Mouse (Mus musculus): ENCODE measurements around the gene Mrfap1. TPM values are rescaled to one million over a fixed set of nuclear protein-coding genes. Genes with fewer than 3 reads are reported as not detected.
"Not testable (repeated sequence)": the region's sequence is repeated elsewhere in the genome, so short reads cannot be mapped to it uniquely, and the experiment has no call there.

The Mrfap1 gene
- polyA plus RNA-seq, 1 experiment from 2014 or later = 504 TPM

DNA sequence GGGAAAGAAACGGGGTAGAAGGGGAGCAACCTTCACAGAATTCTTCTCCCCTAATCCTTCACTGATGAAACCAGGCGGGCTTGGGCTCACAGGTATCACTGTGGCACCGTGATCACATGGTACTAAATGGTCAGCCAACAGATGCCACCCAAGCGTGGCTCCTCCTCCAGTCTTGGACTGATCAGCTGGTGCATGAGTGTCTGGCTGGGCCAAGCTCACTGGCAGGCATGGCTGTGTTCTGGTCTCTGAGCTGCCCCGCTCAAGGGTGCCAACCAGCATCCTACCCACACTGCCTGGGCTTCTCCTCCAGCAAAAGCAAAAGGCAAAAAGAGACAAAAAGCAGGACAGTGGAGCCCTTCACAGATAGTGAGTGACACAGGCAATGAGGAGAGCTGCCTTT lies 23.2 kb upstream of the Mrfap1 start:
- Histone ChIP-seq H3K9me3 (no peaks in the 10 kb centered on the region), H3K27me3 (no peaks in the 10 kb centered on the region), H3K4me3 (replicated peaks) (no peak overlapping the region), H3K36me3 (replicated peaks) (peaks cover 17% of the 10 kb centered on the region), H3K9ac (no peak overlapping the region), H3K27ac (no peak overlapping the region), H3K4me2 (no peak overlapping the region), H3K4me1 (no peaks in the 10 kb centered on the region)
- 83% methylated on average over 5 of the region's 5 CpGs for WGBS
- no peak for ATAC-seq (ENCODE audit: low FRiP score)

DNA sequence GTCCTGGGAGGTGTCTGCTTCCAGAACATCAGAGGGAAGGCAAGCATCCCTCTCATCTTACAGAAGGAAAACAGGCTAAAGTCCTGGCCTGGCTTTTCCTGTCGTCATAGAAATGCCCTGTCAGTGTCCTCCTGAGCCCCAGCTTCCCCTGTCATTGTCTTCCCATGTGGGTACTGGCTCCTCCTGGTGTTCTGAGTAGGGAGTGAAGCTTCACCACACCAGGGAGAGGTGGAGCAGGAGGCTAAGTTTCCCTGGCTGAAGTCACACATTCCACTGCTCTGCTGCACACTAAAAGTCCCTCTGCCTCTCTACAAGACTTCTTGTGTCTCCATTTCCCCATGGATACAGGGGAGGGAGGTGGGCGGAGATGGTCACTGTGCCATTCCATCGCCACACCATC lies 21.2 kb upstream of the Mrfap1 start:
- no peak overlapping the region for H3K4me2 ChIP-seq
- no peak for ATAC-seq (ENCODE audit: low FRiP score)
- H3K9me3 ChIP-seq = no peaks in the 10 kb centered on the region
- no peak overlapping the region for H3K4me3 ChIP-seq (replicated peaks)
- H3K36me3 ChIP-seq (replicated peaks) = peaks cover 4% of the 10 kb centered on the region; the same call in 1 of the 2 replicates
- H3K4me1 ChIP-seq = no peaks in the 10 kb centered on the region
- no peaks in the 10 kb centered on the region for H3K27me3 ChIP-seq
- WGBS = 56% methylated on average over 3 of the region's 3 CpGs
- H3K27ac ChIP-seq = no peak overlapping the region
- H3K9ac ChIP-seq = no peak overlapping the region

DNA sequence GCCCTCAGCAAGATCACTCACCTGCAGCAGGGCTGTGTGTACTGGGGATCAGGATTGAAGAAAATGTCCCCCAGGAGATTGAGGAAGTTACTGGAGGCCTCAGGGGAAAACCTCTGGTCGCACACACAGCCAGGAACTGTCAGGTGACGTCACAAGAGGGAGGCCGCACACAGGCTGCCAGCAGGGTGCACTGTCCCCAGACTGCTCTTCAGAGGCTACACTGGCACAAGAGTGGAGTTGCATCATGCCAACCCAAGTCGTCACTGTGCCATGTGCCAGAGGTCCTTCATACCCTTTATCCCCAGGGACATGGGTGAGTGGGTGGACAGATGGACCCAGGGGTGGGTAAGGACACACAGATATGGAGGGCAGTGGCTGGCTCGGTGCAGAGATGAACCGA lies 18.0 kb upstream of the Mrfap1 start:
- no peak overlapping the region for H3K9ac ChIP-seq
- H3K27ac ChIP-seq = no peak overlapping the region
- H3K27me3 ChIP-seq = no peaks in the 10 kb centered on the region
- no peak for ATAC-seq (ENCODE audit: low FRiP score)
- H3K36me3 ChIP-seq (replicated peaks) = no peaks in the 10 kb centered on the region; the same call in 1 of the 2 replicates
- 76% methylated on average over 6 of the region's 6 CpGs for WGBS
- no peaks in the 10 kb centered on the region for H3K4me1 ChIP-seq
- no peak overlapping the region for H3K4me3 ChIP-seq (replicated peaks)
- H3K4me2 ChIP-seq = no peak overlapping the region
- H3K9me3 ChIP-seq = no peaks in the 10 kb centered on the region

DNA sequence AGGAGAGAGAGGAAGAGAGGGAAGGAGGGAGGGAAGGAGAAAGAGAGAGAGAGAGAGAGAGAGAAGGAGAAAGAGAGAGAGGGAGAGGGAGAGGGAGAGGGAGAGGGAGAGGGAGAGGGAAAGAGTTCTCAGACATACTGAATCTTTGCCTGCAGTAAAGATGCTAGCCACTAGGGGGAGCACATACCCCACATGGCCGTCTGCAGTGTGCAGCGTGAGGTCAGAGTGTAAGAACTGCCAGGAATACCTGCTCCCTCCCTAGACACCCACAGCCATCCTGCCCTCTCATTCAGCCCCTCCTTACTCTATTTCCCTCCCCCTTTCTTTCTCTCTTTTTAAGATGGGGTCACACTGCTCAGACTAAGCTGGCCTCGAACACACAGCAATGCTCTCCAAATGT lies 14.8 kb upstream of the Mrfap1 start:
- Histone ChIP-seq H3K4me2 (no peak overlapping the region), H3K36me3 (replicated peaks) (no peaks in the 10 kb centered on the region; the same call in 1 of the 2 replicates), H3K27me3 (no peaks in the 10 kb centered on the region), H3K4me3 (replicated peaks) (no peak overlapping the region), H3K9ac (no peak overlapping the region), H3K9me3 (no peaks in the 10 kb centered on the region), H3K4me1 (no peaks in the 10 kb centered on the region), H3K27ac (no peak overlapping the region)
- ATAC-seq (ENCODE audit: low FRiP score) = peak; percentile 62; the same call in 1 of the 2 replicates
- 29% methylated on average over 3 of the region's 3 CpGs for WGBS

DNA sequence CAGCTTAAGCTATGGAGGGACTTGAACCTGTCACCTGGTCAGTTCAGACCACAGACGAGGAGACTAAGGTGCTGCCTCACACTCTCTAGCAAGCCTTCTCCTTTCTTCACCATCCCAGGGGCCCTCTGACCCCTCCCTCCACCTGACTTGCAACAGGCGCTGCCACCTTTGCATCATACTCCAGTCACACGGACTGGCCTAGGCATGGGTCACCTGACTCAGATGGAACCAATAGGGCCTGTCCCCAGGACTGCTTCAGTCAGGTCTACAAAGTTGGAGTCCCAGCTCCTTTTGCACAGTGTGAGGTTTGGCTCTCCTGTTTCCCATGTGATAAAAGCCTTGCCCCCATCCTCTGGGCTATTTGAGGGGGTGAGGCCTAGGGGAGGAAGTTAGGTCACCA lies 14.1 kb upstream of the Mrfap1 start:
- H3K9me3 ChIP-seq = no peaks in the 10 kb centered on the region
- no peak overlapping the region for H3K4me2 ChIP-seq
- no peak overlapping the region for H3K27ac ChIP-seq
- H3K27me3 ChIP-seq = no peaks in the 10 kb centered on the region
- no peaks in the 10 kb centered on the region for H3K4me1 ChIP-seq
- no peaks in the 10 kb centered on the region; the same call in 1 of the 2 replicates for H3K36me3 ChIP-seq (replicated peaks)
- H3K9ac ChIP-seq = no peak overlapping the region
- 73% methylated on average over 3 of the region's 3 CpGs for WGBS
- no peak overlapping the region for H3K4me3 ChIP-seq (replicated peaks)
- ATAC-seq (ENCODE audit: low FRiP score) = no peak

DNA sequence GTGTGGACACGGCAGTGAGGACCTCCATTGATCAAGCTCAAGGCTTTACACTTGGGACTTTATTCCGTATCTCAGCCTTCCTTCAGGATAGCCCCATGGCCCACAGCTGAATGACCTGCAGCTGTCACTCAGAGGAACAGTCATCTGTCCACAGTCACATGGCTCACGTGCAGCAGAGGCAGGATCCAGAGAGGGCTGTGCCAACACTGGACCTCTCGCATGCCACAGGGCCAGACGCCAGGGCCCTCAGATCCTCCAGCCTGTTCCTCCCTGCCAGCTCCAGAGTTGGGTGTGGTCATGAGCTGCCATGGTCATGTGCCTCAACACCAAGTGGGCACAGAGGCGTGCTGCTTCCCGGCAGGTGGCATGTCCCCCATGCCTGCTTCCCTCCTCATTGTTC lies 12.6 kb upstream of the Mrfap1 start:
- H3K27ac ChIP-seq = no peak overlapping the region
- no peak overlapping the region for H3K4me2 ChIP-seq
- no peaks in the 10 kb centered on the region for H3K27me3 ChIP-seq
- H3K4me3 ChIP-seq (replicated peaks) = no peak overlapping the region
- H3K9ac ChIP-seq = no peak overlapping the region
- no peaks in the 10 kb centered on the region for H3K4me1 ChIP-seq
- no peak for ATAC-seq (ENCODE audit: low FRiP score)
- no peaks in the 10 kb centered on the region for H3K36me3 ChIP-seq (replicated peaks)
- H3K9me3 ChIP-seq = no peaks in the 10 kb centered on the region
- 89% methylated on average over 7 of the region's 7 CpGs for WGBS

DNA sequence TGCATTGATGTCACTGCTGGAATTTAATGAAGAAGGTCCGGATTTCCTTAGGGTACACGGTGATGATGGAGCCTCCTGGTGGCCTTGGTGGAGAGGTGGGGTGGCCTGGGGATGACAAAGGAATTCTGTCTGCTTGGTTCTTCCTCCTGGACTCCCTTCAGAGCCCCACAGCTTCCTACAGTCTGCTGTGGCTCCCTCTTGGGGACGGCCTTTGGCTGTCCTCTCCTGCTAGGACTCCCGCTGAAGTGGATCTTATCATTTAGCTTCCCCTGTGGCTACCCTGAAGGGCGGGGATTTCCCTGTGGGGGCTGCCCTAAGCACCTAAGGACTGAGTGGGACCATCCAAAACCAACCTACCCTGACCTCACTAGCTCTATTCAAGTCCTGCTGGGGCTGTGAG lies 10.5 kb upstream of the Mrfap1 start:
- Histone ChIP-seq H3K27me3 (no peaks in the 10 kb centered on the region), H3K36me3 (replicated peaks) (no peaks in the 10 kb centered on the region), H3K4me3 (replicated peaks) (no peak overlapping the region), H3K27ac (no peak overlapping the region), H3K9me3 (no peaks in the 10 kb centered on the region), H3K4me2 (no peak overlapping the region), H3K9ac (no peak overlapping the region), H3K4me1 (no peaks in the 10 kb centered on the region)
- no peak for ATAC-seq (ENCODE audit: low FRiP score)
- 42% methylated on average over 5 of the region's 5 CpGs for WGBS

DNA sequence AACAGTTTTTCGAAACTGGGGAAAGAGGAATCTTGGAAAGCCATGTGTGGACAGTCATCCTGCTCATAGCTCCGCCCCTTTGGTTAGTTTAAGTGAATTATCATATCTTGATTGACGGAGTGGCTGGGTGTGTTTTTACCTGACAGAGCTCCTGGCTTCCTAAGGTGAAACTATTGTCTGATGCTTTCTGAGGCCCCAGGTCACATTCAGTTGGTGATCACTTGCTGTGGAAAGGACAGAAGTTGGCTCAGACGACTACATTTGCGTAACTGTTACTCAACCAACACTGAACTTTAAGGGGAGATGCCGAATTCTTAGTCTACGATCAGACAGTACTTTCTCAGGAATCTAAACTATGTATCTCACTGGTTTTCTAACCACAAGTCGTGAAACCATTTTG lies 719 bp upstream of the Mrfap1 start:
- Histone ChIP-seq H3K27ac (no peak overlapping the region), H3K4me3 (replicated peaks) (peak overlapping the region; percentile 74; the same call in 1 of the 2 replicates), H3K4me2 (peak overlapping the region; percentile 55), H3K9me3 (no peaks in the 10 kb centered on the region), H3K27me3 (peaks cover 2% of the 10 kb centered on the region; the same call in 1 of the 2 replicates), H3K9ac (peak overlapping the region; percentile 82; the same call in 1 of the 2 replicates), H3K4me1 (peaks cover 11% of the 10 kb centered on the region; the same call in 1 of the 2 replicates), H3K36me3 (replicated peaks) (peaks cover 18% of the 10 kb centered on the region)
- 55% methylated on average over 8 of the region's 8 CpGs for WGBS
- no peak; the same call in 1 of the 2 replicates for ATAC-seq (ENCODE audit: low FRiP score)

DNA sequence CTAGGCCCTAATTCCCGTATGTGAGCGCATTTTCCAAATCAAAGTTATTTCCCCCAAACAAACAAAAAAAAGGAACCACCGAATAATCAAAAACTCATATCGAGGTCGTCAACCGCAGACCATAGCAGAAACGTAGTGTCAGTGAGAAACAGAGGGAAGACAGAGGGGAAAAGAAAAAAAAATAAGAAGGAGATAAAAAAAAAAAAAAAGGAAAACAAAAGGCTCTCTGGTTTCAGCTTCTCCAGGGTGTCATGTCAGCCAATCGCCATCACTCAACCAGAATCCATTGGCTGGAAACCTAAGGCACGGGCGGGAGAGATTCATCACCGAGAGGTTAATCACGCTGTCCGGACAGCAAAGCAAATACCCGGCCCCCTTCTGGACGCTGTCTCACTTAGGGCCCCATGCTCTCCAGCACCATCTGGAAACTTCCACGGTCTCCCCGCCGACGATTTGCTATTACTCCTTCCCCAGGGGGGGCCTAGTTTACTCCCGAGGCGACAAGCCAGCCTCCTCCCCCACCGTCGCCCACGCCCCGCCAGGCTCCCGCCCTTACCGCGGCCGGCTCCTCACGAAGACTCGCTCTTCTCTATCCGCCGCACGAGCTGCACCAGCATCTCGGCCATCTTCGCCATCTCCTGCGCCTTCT lies 801 bp downstream of the Mrfap1 start:
- H3K27me3 ChIP-seq, H3K9me3 ChIP-seq: not testable (repeated sequence)
- peak overlapping the region; percentile 95 for H3K27ac ChIP-seq
- peaks cover 11% of the 10 kb centered on the region; the same call in 1 of the 2 replicates for H3K4me1 ChIP-seq
- H3K4me3 ChIP-seq (replicated peaks) = peak overlapping the region; percentile 74
- 5% methylated on average over 35 of the region's 37 CpGs for WGBS
- H3K36me3 ChIP-seq (replicated peaks) = peaks cover 18% of the 10 kb centered on the region
- H3K9ac ChIP-seq = peak overlapping the region; percentile 82
- peak; percentile 53 for ATAC-seq (ENCODE audit: low FRiP score)
- H3K4me2 ChIP-seq = peak overlapping the region; percentile 55

DNA sequence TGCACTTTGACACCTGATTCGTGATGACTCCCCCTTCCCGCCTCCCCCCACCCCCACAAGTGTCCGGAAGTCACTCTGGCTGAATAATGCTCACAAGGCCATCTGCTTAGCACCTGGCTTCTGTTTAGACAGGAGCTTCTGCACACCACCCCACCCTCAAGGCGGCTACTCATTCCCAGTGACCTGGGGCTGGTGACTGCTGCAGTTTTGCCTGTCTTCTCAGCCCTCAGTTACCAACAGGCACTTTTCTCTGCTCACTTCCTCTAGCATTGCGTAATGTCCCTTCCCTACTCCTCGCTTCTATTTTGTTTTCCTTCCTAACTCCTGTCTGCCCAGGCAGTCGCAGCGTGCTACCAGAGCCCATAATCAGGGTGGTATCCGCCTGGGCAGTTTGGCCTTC lies 4.7 kb downstream of the Mrfap1 start:
- no peak overlapping the region for H3K4me2 ChIP-seq
- no peak overlapping the region for H3K4me3 ChIP-seq (replicated peaks)
- no peaks in the 10 kb centered on the region for H3K9me3 ChIP-seq
- H3K27ac ChIP-seq = no peak overlapping the region
- 86% methylated on average over 9 of the region's 9 CpGs for WGBS
- H3K4me1 ChIP-seq = peaks cover 7% of the 10 kb centered on the region; the same call in 1 of the 2 replicates
- H3K36me3 ChIP-seq (replicated peaks) = peaks cover 18% of the 10 kb centered on the region
- H3K9ac ChIP-seq = no peak overlapping the region
- no peak for ATAC-seq (ENCODE audit: low FRiP score)
- H3K27me3 ChIP-seq = no peaks in the 10 kb centered on the region

DNA sequence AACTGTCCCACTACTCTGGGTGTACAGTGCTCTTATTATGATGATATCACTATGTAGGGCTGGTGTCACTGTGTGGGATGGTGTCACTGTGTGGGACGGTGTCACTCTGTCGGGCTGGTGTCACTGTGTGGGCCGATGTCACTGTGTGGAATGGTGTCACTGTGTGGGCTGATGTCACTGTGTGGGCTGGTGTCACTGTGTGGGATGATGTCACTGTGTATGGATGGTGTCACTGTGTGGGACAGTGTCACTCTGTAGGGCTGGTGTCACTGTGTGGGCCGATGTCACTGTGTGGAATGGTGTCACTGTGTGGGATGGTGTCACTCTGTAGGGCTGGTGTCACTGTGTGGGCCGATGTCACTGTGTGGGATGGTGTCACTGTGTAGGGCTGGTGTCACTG lies 10.5 kb downstream of the Mrfap1 start:
- Histone ChIP-seq H3K4me2 (no peak overlapping the region), H3K4me3 (replicated peaks) (no peak overlapping the region), H3K9me3 (peaks cover 3% of the 10 kb centered on the region; the same call in 1 of the 2 replicates), H3K4me1 (no peaks in the 10 kb centered on the region), H3K36me3 (replicated peaks) (no peaks in the 10 kb centered on the region; the same call in 1 of the 2 replicates), H3K9ac (no peak overlapping the region), H3K27me3 (no peaks in the 10 kb centered on the region), H3K27ac (no peak overlapping the region)
- WGBS = 88% methylated on average over 5 of the region's 5 CpGs
- no peak for ATAC-seq (ENCODE audit: low FRiP score)

DNA sequence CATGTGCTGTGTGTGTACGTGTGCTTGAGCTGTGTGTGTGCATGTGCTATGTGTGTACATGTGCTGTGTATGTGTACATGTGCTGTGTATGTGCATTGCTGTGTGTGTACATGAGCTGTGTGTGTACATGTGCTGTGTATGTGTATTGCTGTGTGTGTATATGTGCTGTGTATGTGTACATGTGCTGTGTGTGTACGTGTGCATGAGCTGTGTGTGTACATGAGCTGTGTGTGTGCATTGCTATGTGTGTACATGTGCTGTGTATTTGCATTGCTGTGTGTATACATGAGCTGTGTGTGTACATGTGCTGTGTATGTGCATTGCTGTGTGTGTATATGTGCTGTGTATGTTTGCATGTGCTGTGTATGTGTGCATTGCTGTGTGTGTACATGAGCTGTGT lies 17.1 kb downstream of the Mrfap1 start:
- Histone ChIP-seq H3K9me3 (peaks cover 6% of the 10 kb centered on the region; the same call in 1 of the 2 replicates), H3K36me3 (replicated peaks) (no peaks in the 10 kb centered on the region), H3K9ac (no peak overlapping the region), H3K4me1 (0 out of 2 replicates have a peak, but pooled peaks cover 3% of the 10 kb centered on the region), H3K27ac (no peak overlapping the region), H3K4me3 (replicated peaks) (no peak overlapping the region), H3K27me3 (no peaks in the 10 kb centered on the region), H3K4me2 (no peak overlapping the region)
- no peak for ATAC-seq (ENCODE audit: low FRiP score)
- WGBS = 91% methylated on average over 2 of the region's 2 CpGs

DNA sequence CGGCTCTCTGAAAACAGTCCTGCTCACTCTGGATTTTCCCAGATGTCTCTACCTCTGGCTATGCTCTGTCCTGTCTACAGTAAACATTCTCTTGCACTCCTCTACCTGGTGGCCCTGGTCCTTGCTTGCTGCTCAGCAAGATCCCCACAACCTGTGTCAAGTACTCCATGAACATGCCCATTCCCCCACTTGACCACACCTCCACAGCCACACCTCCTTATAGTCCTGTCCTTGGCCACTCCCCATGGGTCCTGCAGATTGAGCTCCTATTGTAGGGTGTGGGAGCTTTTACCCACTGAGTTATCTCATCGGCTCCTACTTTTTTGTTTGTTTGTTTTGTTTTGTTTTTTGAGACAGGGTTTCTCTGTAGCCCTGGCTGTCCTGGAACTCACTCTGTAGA lies 17.7 kb downstream of the Mrfap1 start:
- H3K4me1 ChIP-seq = 0 out of 2 replicates have a peak, but pooled peaks cover 3% of the 10 kb centered on the region
- 90% methylated on average over 1 of the region's 2 CpGs for WGBS
- no peak overlapping the region for H3K27ac ChIP-seq
- H3K4me2 ChIP-seq = no peak overlapping the region
- no peaks in the 10 kb centered on the region for H3K36me3 ChIP-seq (replicated peaks)
- H3K4me3 ChIP-seq (replicated peaks) = no peak overlapping the region
- no peak for ATAC-seq (ENCODE audit: low FRiP score)
- H3K27me3 ChIP-seq = no peaks in the 10 kb centered on the region
- H3K9me3 ChIP-seq = peaks cover 4% of the 10 kb centered on the region; the same call in 1 of the 2 replicates
- H3K9ac ChIP-seq = no peak overlapping the region
